Mouse (Mus musculus) heart, postnatal 36 days (tissue): ENCODE measurements around the gene Map1lc3b. TPM values are rescaled to one million over a fixed set of nuclear protein-coding genes. Genes with fewer than 3 reads are reported as not detected.

Experiments
- DNase-seq, 2 experiments: peaks; one replicate each; pipeline ENCODE4 v3.0.0; 2021 to 2022
- intact Hi-C: fragments of 180-260 bp; cut with DNase I; formaldehyde crosslinking; loops from one replicate; pipeline ENCODE4 v1.15.1; 2025
- total RNA-seq, 2 experiments: library from RNA; stranded (reverse); gene quantifications; 2 replicates each; pipeline ENCODE4 v1.2.3; 2021

The Map1lc3b gene
- 100 to 1,000 TPM; 266 to 268 TPM for total RNA-seq

DNA sequence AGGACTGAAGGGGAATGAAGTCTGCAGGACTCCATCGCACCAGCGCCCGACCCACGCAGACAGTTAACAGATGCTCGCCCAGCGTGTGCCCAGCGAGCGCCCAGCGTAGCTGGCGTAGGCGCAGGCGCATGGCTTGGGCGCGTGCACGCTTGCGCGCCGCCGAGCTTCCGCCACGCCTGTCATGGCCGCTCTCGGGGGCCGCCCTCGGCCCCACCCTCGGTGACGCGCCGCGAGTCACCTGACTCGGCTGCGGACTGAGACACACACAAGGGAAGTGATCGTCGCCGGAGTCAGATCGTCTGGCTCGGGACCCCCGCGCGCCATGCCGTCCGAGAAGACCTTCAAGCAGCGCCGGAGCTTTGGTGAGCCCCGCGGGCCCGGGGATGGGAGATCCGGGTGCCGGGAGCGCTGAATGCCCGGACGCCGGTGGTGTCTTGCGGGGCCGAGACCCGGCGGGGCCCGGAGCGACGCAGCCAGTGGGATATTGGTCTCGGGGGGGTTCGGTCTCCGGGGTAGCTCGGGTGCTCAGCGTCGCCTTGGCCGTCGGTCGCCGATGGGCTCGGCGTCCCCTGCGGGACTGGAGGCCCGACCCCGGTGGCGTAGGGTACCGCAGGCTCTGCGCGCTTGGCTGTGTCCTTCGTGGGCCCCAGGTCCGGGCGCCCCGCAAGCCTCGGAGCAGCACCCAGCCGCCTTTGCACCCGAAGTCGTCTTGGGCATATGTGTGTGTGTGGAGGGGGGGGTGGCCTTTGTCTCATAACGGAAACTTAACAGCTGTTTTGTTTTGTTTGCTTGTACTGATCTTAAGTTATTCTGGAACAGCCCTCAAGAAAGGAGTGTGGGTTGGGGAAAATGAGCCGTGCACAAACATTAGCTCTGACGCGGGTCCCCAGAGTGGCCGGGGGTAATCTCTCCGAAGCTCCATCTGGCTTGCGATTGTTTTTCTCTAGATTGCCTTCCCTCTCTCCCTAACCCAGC is at the start of gene Map1lc3b:
Map1lc3b (plus strand) TSS at position 159 of the 975 bp plus-strand sequence.
- peak; percentile 99 for DNase-seq
- intact Hi-C loops, result loop anchor here (2.0 to 5.0 kb wide), 2 partner anchors 44 to 473 kb away; partner anchors contain the start of gene Foxc2

DNA sequence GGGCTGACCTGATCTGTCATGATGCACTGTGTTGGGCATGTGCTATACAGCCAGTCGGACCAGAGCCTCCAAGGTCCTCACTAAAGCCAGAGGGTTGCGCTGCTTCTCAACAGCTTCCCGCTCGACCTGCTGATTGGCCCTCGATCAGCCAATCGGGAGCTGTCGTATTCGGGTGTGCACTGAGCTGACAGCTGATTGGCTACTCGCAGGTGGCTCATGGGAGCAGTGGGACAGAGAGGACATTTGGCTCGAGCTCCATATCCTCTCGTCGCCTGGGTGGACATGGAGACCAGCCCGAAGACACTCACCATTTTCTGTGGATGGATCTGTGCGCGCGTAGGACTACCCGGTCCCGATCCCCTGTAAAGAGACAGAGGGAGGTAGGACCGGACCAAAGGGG is 48.3 kb upstream of the Map1lc3b start:
- no peak for DNase-seq
- intact Hi-C loops, result no loop called here

GRCm38 (mm10) chr8:121542901-121543300 is 47.3 kb upstream of the Map1lc3b start:
- intact Hi-C loops, result no loop called here
- DNase-seq, result no peak

- intact Hi-C loops, result no loop called here
- no peak for DNase-seq
Measured at GRCm38 (mm10) chr8:121544276-121544785, 45.8 kb upstream of the Map1lc3b start, which contains the start of gene 1700018B08Rik. TSS of gene 1700018B08Rik (minus strand) at chr8:121544320.

GRCm38 (mm10) chr8:121544936-121545335 is 45.2 kb upstream of the Map1lc3b start:
- intact Hi-C loops, result loop anchor here (5.0 kb wide), 1 partner anchor 287 kb away; no protein-coding TSS in a partner anchor

DNA sequence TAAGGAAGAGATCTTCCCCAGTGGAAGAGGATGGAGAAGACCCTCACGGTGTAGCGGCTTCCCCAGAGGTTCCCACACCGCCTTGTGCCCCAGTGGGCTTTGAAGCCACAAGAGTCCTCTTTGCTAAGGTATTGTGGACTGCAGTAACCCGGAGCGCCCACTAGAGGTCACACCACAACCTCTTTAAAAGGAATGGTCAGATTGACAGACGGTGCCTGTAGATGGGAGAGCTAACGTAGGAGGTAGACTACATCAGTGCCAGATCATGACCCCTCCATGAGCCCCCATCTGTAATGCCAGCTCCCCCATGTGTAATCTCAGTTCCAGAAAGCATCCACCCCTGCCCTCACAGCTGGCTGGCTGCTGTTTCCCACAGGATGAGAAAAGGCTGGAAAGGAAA is 43.0 kb upstream of the Map1lc3b start:
- intact Hi-C loops, result loop anchor here (2.0 to 5.0 kb wide), 5 partner anchors 32 to 285 kb away; partner anchors contain the start of genes Fbxo31 and Map1lc3b
- DNase-seq, result peak; percentile 77 to 80

More at GRCm38 (mm10) chr8:121544936-121545335, 45.2 kb upstream of the Map1lc3b start:
- DNase-seq, result no peak

- DNase-seq, result no peak
- intact Hi-C loops, result no loop called here
Measured at GRCm38 (mm10) chr8:121550056-121550455, 40.1 kb upstream of the Map1lc3b start.

GRCm38 (mm10) chr8:121551065-121551985 is 38.8 kb upstream of the Map1lc3b start:
- intact Hi-C loops, result no loop called here
- no peak for DNase-seq

DNA sequence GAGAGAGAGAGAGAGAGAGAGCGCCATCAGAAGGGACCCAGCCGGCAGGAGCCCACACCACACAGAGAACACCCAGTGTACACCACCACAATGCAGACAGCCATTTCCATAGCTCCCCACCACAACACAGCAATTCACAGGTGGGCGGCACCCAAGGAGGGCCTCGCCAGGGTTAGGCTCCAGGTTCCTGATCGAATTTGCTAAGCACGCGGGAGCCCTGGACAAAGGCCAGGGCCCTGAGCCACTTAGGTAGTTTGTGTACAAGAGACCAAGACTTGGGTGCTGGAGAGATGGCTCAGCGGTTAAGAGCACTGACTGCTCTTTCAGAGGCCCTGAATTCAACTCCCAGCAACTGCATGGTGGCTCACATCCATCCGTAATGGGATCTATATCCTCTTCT is 37.7 kb upstream of the Map1lc3b start:
- intact Hi-C loops, result no loop called here
- no peak for DNase-seq

DNA sequence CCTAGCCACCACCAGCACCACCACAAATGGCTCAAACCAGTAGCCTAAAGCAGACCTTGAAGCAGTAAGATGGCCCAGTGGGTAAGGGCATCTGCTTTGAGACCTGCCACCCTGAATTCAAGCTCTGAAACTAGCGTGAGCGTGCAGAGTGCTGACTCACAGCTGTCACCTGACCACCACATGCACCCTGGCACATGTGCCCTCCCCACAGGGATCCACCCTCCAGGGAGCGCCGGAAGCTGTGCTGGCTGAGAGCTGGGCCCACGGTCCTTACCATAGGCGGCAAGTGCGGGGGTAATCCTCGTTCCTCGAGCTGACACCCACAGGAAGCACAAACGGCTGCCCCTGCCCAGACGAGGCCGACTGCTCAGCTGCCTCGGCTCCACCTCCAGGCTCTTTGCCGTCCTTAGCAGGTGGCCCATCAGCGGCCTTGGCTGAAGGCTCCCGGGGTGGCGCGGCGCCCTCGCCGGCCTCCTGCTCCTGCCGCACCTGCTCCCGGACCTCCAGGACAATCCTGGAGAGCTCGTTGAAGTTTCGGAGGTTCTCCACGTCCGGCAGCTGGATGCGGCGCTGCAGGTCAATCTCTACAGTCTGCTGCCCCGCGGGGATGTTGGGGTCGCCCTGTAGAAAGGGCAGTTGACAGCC is 36.2 kb upstream of the Map1lc3b start:
- DNase-seq, result no peak
- intact Hi-C loops, result no loop called here

DNA sequence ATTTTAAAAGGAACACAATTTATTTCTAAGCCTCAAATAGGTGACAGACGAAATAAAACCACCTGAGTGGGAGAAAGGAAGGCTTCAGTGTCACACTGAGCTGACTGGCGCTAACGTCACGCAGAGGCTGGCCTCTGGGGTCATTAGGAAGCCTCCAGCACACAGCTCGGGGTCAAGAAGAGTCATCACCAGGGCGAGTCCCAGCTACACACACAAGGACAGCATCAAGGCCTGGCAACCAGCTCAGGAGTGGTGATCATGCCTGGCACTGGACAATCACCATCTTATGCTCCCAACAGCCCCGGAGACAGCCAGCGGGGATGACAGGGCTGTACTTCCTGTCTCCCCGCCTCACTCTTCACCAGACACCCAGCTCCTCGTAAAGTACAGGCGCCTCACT is 32.4 kb upstream of the Map1lc3b start:
- no peak for DNase-seq
- intact Hi-C loops, result no loop called here

- intact Hi-C loops, result no loop called here
- no peak for DNase-seq
Measured at GRCm38 (mm10) chr8:121558538-121558937, 31.6 kb upstream of the Map1lc3b start.

- DNase-seq, result no peak
- intact Hi-C loops, result no loop called here
Measured at GRCm38 (mm10) chr8:121559801-121560200, 30.4 kb upstream of the Map1lc3b start.

- DNase-seq, result no peak
- intact Hi-C loops, result no loop called here
Measured at GRCm38 (mm10) chr8:121560432-121561100, 29.6 kb upstream of the Map1lc3b start.

- intact Hi-C loops, result no loop called here
- DNase-seq, result peak; percentile 73 to 74
Measured at GRCm38 (mm10) chr8:121561636-121562345, 28.4 kb upstream of the Map1lc3b start.

- DNase-seq, result peak; percentile 77 to 83
- intact Hi-C loops, result no loop called here
Measured at GRCm38 (mm10) chr8:121562941-121563351, 27.2 kb upstream of the Map1lc3b start.

DNA sequence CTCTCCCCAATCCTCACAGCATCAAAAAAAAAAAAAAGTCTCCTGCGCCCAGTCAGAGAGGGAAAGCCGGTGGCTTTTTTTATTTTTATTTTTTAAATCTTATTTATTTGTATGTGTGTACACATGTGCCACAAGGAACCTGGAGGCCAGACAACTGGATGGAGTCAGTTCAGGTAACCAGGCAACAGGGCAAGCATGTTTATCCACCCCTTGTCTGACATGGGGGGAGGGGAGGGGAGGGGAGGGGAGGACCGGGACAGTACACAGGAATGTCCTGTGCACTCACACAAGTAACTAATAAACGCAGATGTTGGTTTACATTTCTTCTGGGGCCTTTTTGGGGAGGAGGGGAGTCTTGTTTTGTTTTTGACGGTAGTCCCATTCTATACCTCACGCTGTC is 26.5 kb upstream of the Map1lc3b start:
- no peak for DNase-seq
- intact Hi-C loops, result no loop called here

- DNase-seq, result no peak
- intact Hi-C loops, result no loop called here
Measured at GRCm38 (mm10) chr8:121568321-121568720, 21.8 kb upstream of the Map1lc3b start.

- intact Hi-C loops, result no loop called here
- peak in 1 of 2 experiments; percentile 31 for DNase-seq
Measured at GRCm38 (mm10) chr8:121570335-121570734, 19.8 kb upstream of the Map1lc3b start.
